Mouse (Mus musculus): ENCODE measurements around the gene Olfr523.
A peak's percentile ranks its signal among the peaks of the same experiment; 100 is the strongest.

Gene Olfr523

DNA sequence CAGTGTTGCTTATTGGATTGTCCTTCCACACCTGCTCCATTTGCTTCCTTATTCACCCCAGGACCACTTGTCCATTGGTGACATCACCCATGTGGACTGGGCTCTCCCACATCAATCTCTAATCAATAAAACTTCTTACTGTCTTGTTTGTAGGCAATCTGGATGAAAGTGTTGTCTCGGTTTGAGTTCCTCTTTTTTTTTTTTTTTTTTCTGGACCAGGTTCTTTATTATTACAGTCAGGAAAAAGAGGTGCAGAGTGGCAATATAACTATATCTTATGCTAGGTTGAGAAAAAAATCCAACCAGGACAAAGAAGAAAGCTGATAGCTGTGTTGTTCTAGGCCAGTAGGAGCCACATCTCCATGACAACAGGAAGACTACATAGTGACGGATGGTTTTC is 7.7 kb downstream of the Olfr523 start:
- DNase-seq (ENCODE audit: low spot score): no peak

- no peak for DNase-seq (ENCODE audit: low spot score)
These were observed 11.2 kb downstream of the Olfr523 start for GRCm38 (mm10) chr7:140184206-140184605.

DNA sequence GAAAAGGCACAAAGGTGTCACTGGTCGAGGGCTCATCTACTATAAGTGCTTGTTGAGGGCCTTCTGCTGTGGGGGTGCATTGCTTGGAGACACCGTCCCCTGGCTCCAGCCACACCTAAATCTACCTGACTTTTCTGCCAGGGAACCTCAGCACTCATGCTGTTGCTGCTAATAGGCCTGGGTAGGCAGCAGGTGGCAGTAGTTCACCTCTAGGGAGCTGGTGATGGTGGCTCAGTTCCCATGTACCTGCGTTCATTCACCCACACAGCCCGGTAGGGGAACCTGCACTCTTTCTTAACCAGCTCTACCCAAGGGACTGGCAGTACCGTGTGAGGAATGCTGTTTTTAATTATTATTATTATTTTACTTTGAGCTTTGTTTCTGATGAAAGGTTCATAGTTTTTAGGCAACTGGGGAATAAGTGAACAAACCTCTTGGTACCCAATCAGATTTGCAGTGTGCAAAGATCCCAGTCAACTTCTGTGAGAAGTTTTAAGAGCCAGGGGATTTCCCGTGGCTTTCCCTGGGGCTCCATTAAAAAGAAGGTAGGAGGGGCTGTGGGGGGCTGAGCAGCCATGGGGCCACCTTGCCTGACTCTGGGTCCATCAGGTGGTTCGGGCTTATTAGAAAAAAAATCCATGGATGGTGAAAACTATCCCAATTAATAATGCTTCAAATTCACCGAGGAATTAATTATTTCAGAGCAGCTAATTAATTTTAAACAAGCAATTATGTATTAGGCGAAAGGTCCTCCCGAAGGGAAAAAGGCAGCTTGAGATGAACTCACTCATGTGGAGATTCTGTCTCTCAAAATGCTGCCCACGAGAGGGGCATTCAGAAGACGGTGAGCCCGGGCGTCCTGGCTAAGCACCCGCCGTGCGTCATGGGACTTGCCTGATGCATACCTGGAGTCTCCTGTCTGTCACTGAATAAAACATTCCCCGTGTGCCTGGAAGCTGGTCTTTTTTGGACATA is 13.9 kb downstream of the Olfr523 start:
- DNase-seq (ENCODE audit: low spot score): peak; percentile 24

- DNase-seq (ENCODE audit: low spot score): no peak
These were observed 14.8 kb downstream of the Olfr523 start for GRCm38 (mm10) chr7:140187721-140188390.

GRCm38 (mm10) chr7:140188391-140189328 is 15.6 kb downstream of the Olfr523 start:
- peak; percentile 38 for DNase-seq (ENCODE audit: low spot score)

DNA sequence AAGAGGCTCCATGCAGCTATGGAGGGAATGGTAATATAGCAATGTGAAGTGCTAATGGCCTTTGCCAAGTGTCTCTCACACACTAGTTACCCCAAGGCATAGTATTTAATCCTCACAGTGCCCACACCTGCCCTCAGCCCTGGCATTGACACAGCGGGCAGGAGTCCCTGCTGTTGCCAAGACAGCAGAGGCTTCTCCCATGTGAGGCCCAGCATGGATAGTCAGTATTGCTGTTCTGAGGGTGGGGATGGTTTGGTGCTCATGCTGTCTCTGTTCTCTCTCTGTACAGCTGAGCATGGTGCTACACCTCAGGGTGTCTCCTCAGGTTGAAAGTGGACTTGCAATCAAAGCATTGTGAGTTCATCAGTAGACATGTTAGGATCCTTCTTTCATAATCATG is 17.4 kb downstream of the Olfr523 start:
- DNase-seq (ENCODE audit: low spot score): no peak

- DNase-seq (ENCODE audit: low spot score): no peak
These were observed 19.4 kb downstream of the Olfr523 start for GRCm38 (mm10) chr7:140192445-140192844.

DNA sequence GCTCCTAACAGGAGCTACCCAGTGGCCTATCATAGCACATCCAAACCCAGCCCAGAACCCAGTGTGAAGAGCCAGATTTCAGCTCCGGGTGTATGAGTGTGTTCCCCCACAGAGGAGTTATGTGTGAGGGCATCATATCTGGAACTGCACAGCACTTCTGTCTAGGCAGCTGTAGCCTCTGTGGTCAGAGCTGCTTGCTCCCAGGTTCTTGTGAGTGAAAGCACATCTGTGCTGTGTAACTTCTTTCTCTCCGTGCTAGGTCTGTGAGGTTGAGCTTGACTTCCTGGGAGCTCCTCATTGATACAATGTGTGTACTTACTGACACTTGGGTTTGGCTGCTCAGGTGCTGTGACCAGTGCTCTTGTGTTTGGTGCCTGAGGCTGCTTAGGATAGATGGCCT is 19.8 kb downstream of the Olfr523 start:
- DNase-seq (ENCODE audit: low spot score): no peak

DNA sequence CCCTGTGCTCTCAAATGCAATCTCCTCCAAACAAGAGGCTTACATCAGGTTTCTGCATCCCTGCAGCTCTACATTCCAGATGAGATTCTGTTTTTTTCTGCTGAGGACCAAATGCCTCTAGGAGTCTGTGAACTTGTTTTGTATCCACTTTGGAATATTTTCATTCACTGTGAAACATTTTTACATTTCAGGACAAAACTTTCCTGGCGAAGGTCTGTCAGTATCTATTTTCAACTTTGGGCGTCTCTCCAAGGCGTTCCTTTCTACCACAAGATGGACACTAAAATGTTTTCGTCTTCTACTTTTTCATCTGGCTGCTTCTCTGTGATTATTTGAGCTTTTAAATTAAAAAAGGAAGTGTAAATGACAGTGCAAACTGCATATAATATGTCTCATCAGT is 21.0 kb downstream of the Olfr523 start:
- no peak for DNase-seq (ENCODE audit: low spot score)

DNA sequence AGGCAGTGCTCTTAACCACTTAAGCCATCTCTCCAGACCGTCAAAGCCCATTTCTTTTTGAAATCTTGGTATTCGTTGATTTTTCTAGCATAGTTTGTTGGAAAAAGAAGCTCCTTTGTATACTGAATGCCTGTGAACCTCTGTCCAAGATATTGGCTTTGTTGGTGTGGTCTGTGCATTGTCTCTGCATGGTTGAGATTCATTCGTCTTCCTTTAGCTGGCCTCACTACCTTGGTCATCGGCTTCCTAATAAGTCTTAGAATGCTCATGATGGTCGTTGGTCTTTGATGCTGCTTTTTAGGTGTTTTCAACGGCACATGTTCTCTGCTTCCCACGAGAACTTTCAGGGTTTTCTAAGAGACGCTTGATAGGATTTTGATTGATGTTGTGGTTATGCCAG is 23.0 kb downstream of the Olfr523 start:
- DNase-seq (ENCODE audit: low spot score): no peak

DNA sequence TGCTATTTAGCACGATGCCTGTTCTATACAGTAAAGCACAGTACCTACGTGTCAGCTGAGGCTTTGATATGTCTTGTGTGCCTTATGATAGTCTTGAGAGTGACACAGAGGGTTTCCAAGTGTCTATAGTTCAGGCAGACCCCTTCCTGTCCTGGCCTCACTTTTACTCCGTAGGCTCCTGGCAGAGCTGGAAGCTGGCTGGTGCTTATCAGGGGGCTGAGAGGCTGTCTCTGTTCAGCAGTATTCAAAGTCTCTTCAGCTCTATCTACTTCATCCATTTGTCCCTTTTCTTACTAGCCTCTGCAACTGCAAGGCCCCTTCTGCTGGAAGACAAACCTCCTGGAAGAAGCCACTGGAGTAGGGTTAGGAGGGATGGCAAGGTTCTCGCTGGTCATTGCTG is 28.1 kb downstream of the Olfr523 start:
- no peak for DNase-seq (ENCODE audit: low spot score)

DNA sequence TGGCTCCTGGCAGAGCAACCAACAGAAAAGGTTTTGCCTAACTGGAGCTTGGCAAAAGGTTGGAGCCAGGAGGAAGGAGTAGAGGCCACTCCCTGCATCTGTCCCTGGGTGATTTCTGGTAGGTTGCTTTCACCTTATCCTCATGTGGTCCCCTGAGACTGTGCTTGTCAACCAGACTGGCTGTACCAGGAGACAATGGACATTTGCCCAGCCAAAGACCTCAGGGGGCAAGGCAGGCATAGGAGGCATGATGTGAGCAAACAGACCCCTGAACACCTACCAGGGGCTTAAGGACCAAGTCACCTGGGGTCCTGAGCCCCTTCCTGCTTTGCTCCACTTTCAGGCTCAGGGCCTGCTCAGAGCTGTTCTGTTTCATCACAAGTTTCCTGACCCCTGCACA is 32.8 kb downstream of the Olfr523 start, which contains the start of gene Olfr524:
TSS of gene Olfr524 (minus strand) at position 101 of the 400 bp plus-strand sequence.
- no peak for DNase-seq (ENCODE audit: low spot score)

DNA sequence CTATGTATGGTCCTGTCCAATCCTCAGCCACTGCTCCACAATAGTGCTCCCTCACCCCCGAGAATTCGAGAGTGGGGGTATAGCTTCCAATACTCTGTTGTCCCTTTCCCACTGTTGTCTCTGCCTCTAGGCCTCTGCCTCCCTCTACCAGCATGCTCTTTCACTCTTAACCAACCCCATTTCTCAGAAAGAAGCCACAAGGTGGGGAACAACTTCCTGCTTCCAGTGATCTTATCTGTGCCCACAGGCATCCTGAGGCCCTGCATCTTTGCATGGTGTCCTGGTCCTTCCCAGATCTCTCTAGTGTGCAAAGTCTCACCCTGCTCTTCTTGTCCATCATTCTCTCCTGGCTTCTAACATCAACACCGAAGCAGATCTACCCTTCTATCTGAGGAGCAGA is 33.9 kb downstream of the Olfr523 start:
- DNase-seq (ENCODE audit: low spot score): no peak

GRCm38 (mm10) chr7:140208153-140208552 is 35.1 kb downstream of the Olfr523 start:
- no peak for DNase-seq (ENCODE audit: low spot score)

DNA sequence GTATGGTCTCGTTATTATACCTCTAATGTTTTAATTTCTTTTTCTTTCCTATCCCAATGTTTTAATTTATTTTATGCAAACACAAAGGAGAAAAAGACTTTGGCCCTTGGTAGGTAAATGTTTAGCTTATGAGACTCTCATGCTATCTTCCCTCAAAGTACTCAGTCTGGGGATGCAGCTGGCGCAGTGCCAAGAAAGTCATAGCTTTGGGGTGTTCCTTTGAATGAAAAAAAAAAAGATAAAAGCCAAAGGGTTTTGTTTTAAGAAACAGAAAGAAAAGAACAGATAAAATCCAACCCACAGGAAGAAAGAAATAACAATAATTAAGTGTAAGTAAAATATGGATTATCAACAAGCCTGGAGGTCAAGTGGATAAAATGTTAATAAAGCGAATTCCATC is 35.7 kb downstream of the Olfr523 start:
- DNase-seq (ENCODE audit: low spot score): no peak

- DNase-seq (ENCODE audit: low spot score): no peak
These were observed 40.8 kb downstream of the Olfr523 start for GRCm38 (mm10) chr7:140213841-140214240.

GRCm38 (mm10) chr7:140217967-140218366 is 45.0 kb downstream of the Olfr523 start, which contains the start of gene Cd163l1:
TSS of gene Cd163l1 (plus strand) at chr7:140218267.
- DNase-seq (ENCODE audit: low spot score): no peak

DNA sequence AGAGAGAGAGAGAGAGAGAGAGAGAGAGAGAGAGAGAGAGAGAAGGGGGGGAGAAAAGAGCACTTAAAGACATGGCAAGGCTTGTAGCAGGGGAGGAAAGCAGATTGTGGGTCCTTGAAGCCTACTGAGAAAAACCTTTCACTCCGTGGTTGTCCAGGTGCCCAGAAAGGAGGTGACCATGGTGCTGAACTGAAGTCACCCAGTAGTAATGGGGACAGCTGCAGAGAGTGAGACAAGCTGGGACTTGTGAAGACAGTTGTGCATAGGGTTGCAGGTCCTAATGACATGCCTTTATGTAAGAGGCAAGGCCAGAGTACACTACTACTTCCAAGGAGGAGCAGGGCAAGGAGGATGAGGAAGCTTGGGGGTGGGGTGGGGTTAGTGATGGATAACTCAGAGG is 46.3 kb downstream of the Olfr523 start:
- DNase-seq (ENCODE audit: low spot score): peak; percentile 6

- no peak for DNase-seq (ENCODE audit: low spot score)
These were observed 47.4 kb downstream of the Olfr523 start for GRCm38 (mm10) chr7:140220375-140220774.

GRCm38 (mm10) chr7:140224209-140224608 is 51.2 kb downstream of the Olfr523 start:
- no peak for DNase-seq (ENCODE audit: low spot score)
